Mouse (Mus musculus) CH12.LX (cell line): Measurements from ENCODE around the gene Plcd1. TPM values are rescaled to one million over a fixed set of nuclear protein-coding genes. Genes with fewer than 3 reads are reported as not detected.

Experiments used
- DNase-seq: peaks from one replicate; pipeline ENCODE4 v3.0.0-alpha.2; 2013; ENCODE audit errors: extremely low read depth
- H3K27ac ChIP-seq: 2 replicates; pipeline ENCODE4 v1.5.1; 2012; ENCODE audit warnings: low read depth, mild to moderate bottlenecking, control low read depth, moderate library complexity; ENCODE audit not compliant: insufficient read depth
- H3K27me3 ChIP-seq: replicated peaks from 2 replicates; pipeline ENCODE3; 2012; ENCODE audit warnings: inconsistent platforms
- H3K36me3 ChIP-seq, 2 experiments: replicated peaks in 1 of 2; 2 replicates each; pipeline versions ENCODE3 to v1.6.1; 2012; ENCODE audit warnings: inconsistent platforms in 1 of 2, low read length in 1 of 2, mild to moderate bottlenecking in 1 of 2, mixed read lengths in 1 of 2, moderate library complexity in 1 of 2; ENCODE audit not compliant: control insufficient read depth in 1 of 2, insufficient read depth in 1 of 2
- H3K4me1 ChIP-seq, 2 experiments: 2 replicates each; pipeline ENCODE4 v1.6.1; 2012; ENCODE audit warnings: inconsistent platforms in 1 of 2, moderate library complexity in 1 of 2; ENCODE audit not compliant: insufficient read depth in 2 of 2, control insufficient read depth in 1 of 2
- H3K4me2 ChIP-seq: 2 replicates; pipeline ENCODE4 v1.6.1; 2012; ENCODE audit warnings: low read depth, mild to moderate bottlenecking, control low read depth; ENCODE audit not compliant: poor library complexity, insufficient read depth, severe bottlenecking
- H3K4me3 ChIP-seq, 3 experiments: fragments of 150-350 bp in 1 of 3; sonication (generic) in 1 of 3; replicated peaks in 1 of 3; 2 replicates each; pipeline versions ENCODE3 to v1.5.1; 2011 to 2012; ENCODE audit warnings: low read depth in 2 of 3, low read length in 2 of 3, mild to moderate bottlenecking in 2 of 3, moderate library complexity in 2 of 3, control low read depth in 1 of 3, improper control_type of control experiment in 1 of 3, inconsistent platforms in 1 of 3, mixed read lengths in 1 of 3; ENCODE audit not compliant: poor library complexity in 1 of 3
- H3K79me2 ChIP-seq: replicated peaks from 2 replicates; pipeline ENCODE4 v1.6.1; 2012; ENCODE audit warnings: mild to moderate bottlenecking, moderate library complexity; ENCODE audit not compliant: control insufficient read depth, poor library complexity, insufficient read depth, severe bottlenecking; ENCODE audit errors: extremely low read depth
- H3K9ac ChIP-seq: 2 replicates; pipeline ENCODE4 v1.6.1; 2012; ENCODE audit warnings: low read depth, mild to moderate bottlenecking, control low read depth, moderate library complexity; ENCODE audit not compliant: insufficient read depth
- H3K9me3 ChIP-seq: replicated peaks from 2 replicates; pipeline ENCODE3; 2012; ENCODE audit warnings: low read length, inconsistent platforms, mixed read lengths
- CHD1 ChIP-seq: IDR thresholded peaks from 2 replicates; pipeline ENCODE4 v1.6.1; 2012; ENCODE audit warnings: low read depth, low read length, improper control_type of control experiment, inconsistent platforms
- CHD2 ChIP-seq: IDR thresholded peaks from 2 replicates; pipeline ENCODE4 v1.6.1; 2011; ENCODE audit warnings: low read length, improper control_type of control experiment
- ELF1 ChIP-seq: IDR thresholded peaks from 2 replicates; pipeline ENCODE4 v1.6.1; 2014; ENCODE audit warnings: low read depth, mild to moderate bottlenecking, inconsistent platforms, low read length, improper control_type of control experiment
- EP300 ChIP-seq: IDR thresholded peaks from 2 replicates; pipeline ENCODE4 v1.6.1; 2011; ENCODE audit warnings: low read length, improper control_type of control experiment
- ETS1 ChIP-seq: conservative IDR thresholded peaks from 2 replicates; pipeline ENCODE4 v1.6.1; 2012; ENCODE audit warnings: low read depth, mild to moderate bottlenecking, inconsistent platforms, low read length, improper control_type of control experiment, moderate library complexity
- GABPA ChIP-seq: IDR thresholded peaks from 2 replicates; pipeline ENCODE4 v1.6.1; 2012; ENCODE audit warnings: low read depth, low read length, improper control_type of control experiment, inconsistent platforms; ENCODE audit not compliant: insufficient replicate concordance
- JUN ChIP-seq: IDR thresholded peaks from 2 replicates; pipeline ENCODE4 v1.6.1; 2011; ENCODE audit warnings: low read depth, mild to moderate bottlenecking, low read length, improper control_type of control experiment, moderate library complexity; ENCODE audit not compliant: insufficient read depth
- KAT2A ChIP-seq: IDR thresholded peaks from 2 replicates; pipeline ENCODE4 v1.6.1; 2012; ENCODE audit warnings: low read length, improper control_type of control experiment, inconsistent platforms; ENCODE audit not compliant: insufficient replicate concordance
- MAFK ChIP-seq: IDR thresholded peaks from 2 replicates; pipeline ENCODE4 v1.6.1; 2011; ENCODE audit warnings: low read length, improper control_type of control experiment; ENCODE audit not compliant: insufficient replicate concordance
- MAZ ChIP-seq: IDR thresholded peaks from 2 replicates; pipeline ENCODE4 v1.6.1; 2012; ENCODE audit warnings: low read depth, mild to moderate bottlenecking, inconsistent platforms, low read length, improper control_type of control experiment, moderate library complexity
- MEF2A ChIP-seq: IDR thresholded peaks from 2 replicates; pipeline ENCODE4 v1.6.1; 2014; ENCODE audit warnings: low read depth, mild to moderate bottlenecking, inconsistent platforms, low read length, improper control_type of control experiment, borderline replicate concordance
- MXI1 ChIP-seq: IDR thresholded peaks from 2 replicates; pipeline ENCODE4 v1.6.1; 2011; ENCODE audit warnings: mild to moderate bottlenecking, low read depth, low read length, improper control_type of control experiment
- MYC ChIP-seq: IDR thresholded peaks from 2 replicates; pipeline ENCODE4 v1.6.1; 2011; ENCODE audit warnings: low read depth, mild to moderate bottlenecking, improper control_type of control experiment, low read length
- NELFE ChIP-seq: IDR thresholded peaks from 2 replicates; pipeline ENCODE4 v1.6.1; 2011; ENCODE audit warnings: low read depth, low read length, improper control_type of control experiment
- NRF1 ChIP-seq: IDR thresholded peaks from 2 replicates; pipeline ENCODE4 v1.6.1; 2014; ENCODE audit warnings: low read depth, mild to moderate bottlenecking, inconsistent platforms, low read length, improper control_type of control experiment, moderate library complexity
- POLR2A ChIP-seq: IDR thresholded peaks from 2 replicates; pipeline ENCODE4 v1.6.1; 2011; ENCODE audit warnings: low read depth, mild to moderate bottlenecking, improper control_type of control experiment, low read length
- POLR2AphosphoS2 ChIP-seq: IDR thresholded peaks from 2 replicates; pipeline ENCODE4 v1.6.1; 2011; ENCODE audit warnings: low read depth, low read length, improper control_type of control experiment
- RAD21 ChIP-seq: IDR thresholded peaks from 2 replicates; pipeline ENCODE4 v1.6.1; 2011; ENCODE audit warnings: low read depth, mild to moderate bottlenecking, low read length, improper control_type of control experiment, moderate library complexity
- RCOR1 ChIP-seq: conservative IDR thresholded peaks from 2 replicates; pipeline ENCODE4 v1.6.1; 2012; ENCODE audit warnings: low read depth, mild to moderate bottlenecking, inconsistent platforms, low read length, improper control_type of control experiment
- SIN3A ChIP-seq: IDR thresholded peaks from 2 replicates; pipeline ENCODE4 v1.6.1; 2012; ENCODE audit warnings: low read length, improper control_type of control experiment, inconsistent platforms
- SMC3 ChIP-seq: IDR thresholded peaks from 2 replicates; pipeline ENCODE4 v1.6.1; 2011; ENCODE audit warnings: low read depth, low read length, improper control_type of control experiment
- TBP ChIP-seq: conservative IDR thresholded peaks from 2 replicates; pipeline ENCODE4 v1.6.1; 2011; ENCODE audit warnings: low read depth, low read length, improper control_type of control experiment
- USF2 ChIP-seq: conservative IDR thresholded peaks from 2 replicates; pipeline ENCODE4 v1.6.1; 2011; ENCODE audit warnings: low read depth, low read length, improper control_type of control experiment
- ZC3H11A ChIP-seq: IDR thresholded peaks from 2 replicates; pipeline ENCODE4 v1.6.1; 2012; ENCODE audit warnings: low read depth, mild to moderate bottlenecking, inconsistent platforms, low read length, improper control_type of control experiment
- ZKSCAN1 ChIP-seq: IDR thresholded peaks from 2 replicates; pipeline ENCODE4 v1.6.1; 2012; ENCODE audit warnings: low read depth, inconsistent platforms, low read length, improper control_type of control experiment, borderline replicate concordance
- ZNF384 ChIP-seq: IDR thresholded peaks from 2 replicates; pipeline ENCODE4 v1.6.1; 2012; ENCODE audit warnings: low read depth, low read length, improper control_type of control experiment, inconsistent platforms
- dilution Hi-C: fragments of 300-500 bp; cut with MboI; formaldehyde crosslinking; loops from 2 replicates; pipeline ENCODE4 v1.14.3; 2020; ENCODE audit warnings: low sequenced_read_pairs; ENCODE audit not compliant: extremely low pct_unique_long_range_greater_than_20kb, extremely low pct_ligation_motif_present
- in situ Hi-C: fragments of 300-500 bp; cut with MboI; formaldehyde crosslinking; loops from 3 replicates; pipeline ENCODE4 v1.14.3; 2019; ENCODE audit warnings: low sequenced_read_pairs, low pct_ligation_motif_present, low pct_unique_long_range_greater_than_20kb, mixed read lengths
- polyA plus RNA-seq: library from polyadenylated mRNA; unstranded; fragments of >175 nt; gene quantifications from 2 replicates; pipeline ENCODE4 v1.2.1, GENCODE M21; 2012; ENCODE audit warnings: low read depth; ENCODE audit not compliant: insufficient read length
- total RNA-seq, 2 experiments: library from RNA; depleted of rRNA; stranded (reverse); fragments of 300-350 nt in 1 of 2; fragments of >200 nt in 1 of 2; gene quantifications; 2 replicates each; pipeline ENCODE4 v1.2.3; 2012 to 2014

The Plcd1 gene
- total and polyA plus RNA-seq, 3 experiments: 0.38 to 0.43 TPM; not detected in 1

- no peak overlapping the region for H3K27ac ChIP-seq
- no peak for TF ChIP-seq MXI1
- no peak for TF ChIP-seq NRF1
- TF ChIP-seq NELFE: no peak
- no peak for TF ChIP-seq SIN3A
- no peak for TF ChIP-seq TBP
- TF ChIP-seq GABPA: no peak
- no peak for TF ChIP-seq USF2
- TF ChIP-seq KAT2A: no peak
- TF ChIP-seq POLR2AphosphoS2: no peak
- TF ChIP-seq MYC: no peak
- TF ChIP-seq MAZ: no peak
- no peak for TF ChIP-seq ZC3H11A
- TF ChIP-seq JUN: no peak
- no peak for TF ChIP-seq ZNF384
- TF ChIP-seq, all 38 proteins: peak for 0
- in situ Hi-C loops (no loop called here), dilution Hi-C loops (no loop called here)
- H3K9me3 ChIP-seq: no peaks in the 10 kb centered on the region
- no peaks in the 10 kb centered on the region for H3K27me3 ChIP-seq
- no peak for DNase-seq
- peaks cover 0 to 43% of the 10 kb centered on the region in 2 experiments for H3K36me3 ChIP-seq
- no peak overlapping the region for H3K9ac ChIP-seq
- H3K4me2 ChIP-seq: no peak overlapping the region
- H3K4me1 ChIP-seq: no peaks in the 10 kb centered on the region
- no peak overlapping the region for H3K4me3 ChIP-seq
- no peaks in the 10 kb centered on the region for H3K79me2 ChIP-seq
These were observed 45.5 kb upstream of the Plcd1 start for GRCm38 (mm10) chr9:119138836-119139235.

- no peak for DNase-seq
- Histone ChIP-seq H3K4me3 (no peak overlapping the region), H3K4me1 (no peaks in the 10 kb centered on the region), H3K79me2 (no peaks in the 10 kb centered on the region), H3K4me2 (no peak overlapping the region), H3K36me3 (peaks cover 32 to 74% of the 10 kb centered on the region in 2 experiments), H3K9ac (no peak overlapping the region), H3K27me3 (no peaks in the 10 kb centered on the region), H3K9me3 (peaks cover 4% of the 10 kb centered on the region), H3K27ac (no peak overlapping the region)
- in situ Hi-C loops (no loop called here), dilution Hi-C loops (no loop called here)
- TF ChIP-seq NRF1: no peak
- TF ChIP-seq USF2: no peak
- no peak for TF ChIP-seq MAZ
- TF ChIP-seq RAD21: no peak
- TF ChIP-seq SMC3: no peak
- TF ChIP-seq MEF2A: no peak
- no peak for TF ChIP-seq EP300
- TF ChIP-seq MYC: no peak
- no peak for TF ChIP-seq ETS1
- TF ChIP-seq ZKSCAN1: no peak
- TF ChIP-seq ZNF384: no peak
- no peak for TF ChIP-seq KAT2A
- no peak for TF ChIP-seq RCOR1
- no peak for TF ChIP-seq CHD1
- no peak for TF ChIP-seq CHD2
- no peak for TF ChIP-seq POLR2A
- TF ChIP-seq ELF1: no peak
- TF ChIP-seq MAFK: no peak
- no peak for TF ChIP-seq JUN
- no peak for TF ChIP-seq NELFE
These were observed 37.4 kb upstream of the Plcd1 start for GRCm38 (mm10) chr9:119130692-119131091.
